Mouse (Mus musculus): ENCODE measurements around the gene Zfp708.

GRCm38 (mm10) chr13:67077244-67077643 is 20.5 kb downstream of the Zfp708 start:
- TF ChIP-seq POLR2A (IDR thresholded peaks at IDR 0.05; ENCODE audit: borderline replicate concordance, extremely low read depth, low read depth, low read length): no peak
- TF ChIP-seq CTCF (IDR thresholded peaks at IDR 0.05; ENCODE audit: insufficient read depth, low read length): no peak

All from lung, adult 2 months (tissue).